Mouse (Mus musculus): ENCODE data around the gene L3mbtl1. TPM values are rescaled to one million over a fixed set of nuclear protein-coding genes. Genes with fewer than 3 reads are reported as not detected.

The L3mbtl1 gene
- total RNA-seq, 4 experiments from 2014 or later = 15.2 to 18.6 (median 17.7) TPM

DNA sequence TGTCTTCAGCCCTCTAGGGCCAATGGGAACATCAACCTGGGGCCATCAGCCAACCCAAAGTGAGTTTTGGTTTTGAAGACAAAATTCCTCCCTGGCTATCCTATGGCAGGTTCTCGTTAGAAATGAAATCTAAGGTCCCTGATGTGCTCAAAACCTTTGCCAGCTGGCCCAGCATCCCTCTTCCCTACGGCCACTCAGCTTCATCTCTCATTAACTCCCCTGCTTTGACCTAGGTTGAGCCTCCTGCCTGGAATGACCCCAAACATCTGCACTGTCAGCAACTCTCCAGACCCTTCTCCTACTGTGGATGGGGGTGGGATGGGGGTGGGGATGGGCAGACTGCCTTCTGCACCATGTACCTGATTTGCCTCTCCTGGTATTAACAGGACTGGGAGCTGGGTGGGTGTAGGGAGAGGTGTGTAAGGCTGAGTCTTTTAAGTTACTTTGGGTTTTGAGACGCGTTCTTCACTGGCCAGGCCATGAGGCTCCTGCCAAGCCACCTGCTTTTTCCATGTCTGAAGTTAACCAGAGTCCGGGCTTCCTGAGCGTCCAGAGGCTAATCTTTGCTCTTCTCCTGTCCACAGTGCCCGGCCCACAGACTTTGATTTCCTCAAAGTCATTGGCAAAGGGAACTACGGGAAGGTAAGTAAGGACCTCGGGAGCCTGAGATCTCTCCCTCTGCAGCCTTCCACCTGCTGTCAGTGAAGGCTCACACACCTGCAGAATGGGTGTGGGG is 50.8 kb downstream of the L3mbtl1 start:
- DNase-seq (ENCODE audit: low spot score in 2 of 2) = no peak

- DNase-seq (ENCODE audit: low spot score in 2 of 2) = peak in 1 of 2 experiments; percentile 37
Measured at GRCm38 (mm10) chr2:162998528-162999230, 55.4 kb downstream of the L3mbtl1 start.

DNA sequence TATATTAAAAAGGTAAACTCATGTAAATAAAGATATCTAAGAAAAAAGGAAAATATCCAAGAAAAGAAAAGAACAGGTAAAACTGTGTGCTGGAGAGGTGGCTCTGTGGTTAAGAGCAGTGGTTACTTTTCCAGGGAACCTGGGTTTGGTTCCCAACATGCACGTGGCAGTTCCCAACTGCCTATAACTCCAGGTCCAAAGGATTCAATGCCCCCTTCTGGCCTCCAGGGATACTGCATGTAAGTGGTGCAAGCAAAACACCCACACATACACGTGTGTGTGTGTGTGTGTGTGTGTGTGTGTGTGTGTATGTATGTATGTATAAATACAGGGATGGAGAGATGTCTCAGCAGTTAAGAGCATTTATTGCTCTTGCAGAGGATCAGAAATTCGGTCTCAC is 56.5 kb downstream of the L3mbtl1 start:
- DNase-seq (ENCODE audit: low spot score in 2 of 2) = no peak

- DNase-seq (ENCODE audit: low spot score in 2 of 2) = no peak
Measured at GRCm38 (mm10) chr2:163001071-163001470, 57.8 kb downstream of the L3mbtl1 start.

DNA sequence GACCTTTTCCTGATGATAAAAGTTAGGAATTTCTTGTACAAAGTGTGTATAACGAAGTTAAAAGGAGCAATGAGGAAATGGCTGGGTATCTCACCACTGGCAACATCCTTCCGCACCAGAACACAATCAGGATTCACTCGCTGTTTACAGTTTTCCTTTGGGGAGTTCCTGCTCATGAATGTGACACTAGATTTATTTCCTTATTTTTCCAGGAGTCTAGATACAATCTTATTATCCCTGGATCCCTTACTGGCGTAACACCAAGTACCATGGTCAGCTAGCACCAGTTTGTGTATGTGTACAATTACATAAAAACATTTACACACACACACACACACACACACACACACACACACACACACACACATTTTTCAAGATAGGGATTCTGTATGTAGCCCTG is 64.0 kb downstream of the L3mbtl1 start:
- DNase-seq (ENCODE audit: low spot score in 2 of 2) = no peak

DNA sequence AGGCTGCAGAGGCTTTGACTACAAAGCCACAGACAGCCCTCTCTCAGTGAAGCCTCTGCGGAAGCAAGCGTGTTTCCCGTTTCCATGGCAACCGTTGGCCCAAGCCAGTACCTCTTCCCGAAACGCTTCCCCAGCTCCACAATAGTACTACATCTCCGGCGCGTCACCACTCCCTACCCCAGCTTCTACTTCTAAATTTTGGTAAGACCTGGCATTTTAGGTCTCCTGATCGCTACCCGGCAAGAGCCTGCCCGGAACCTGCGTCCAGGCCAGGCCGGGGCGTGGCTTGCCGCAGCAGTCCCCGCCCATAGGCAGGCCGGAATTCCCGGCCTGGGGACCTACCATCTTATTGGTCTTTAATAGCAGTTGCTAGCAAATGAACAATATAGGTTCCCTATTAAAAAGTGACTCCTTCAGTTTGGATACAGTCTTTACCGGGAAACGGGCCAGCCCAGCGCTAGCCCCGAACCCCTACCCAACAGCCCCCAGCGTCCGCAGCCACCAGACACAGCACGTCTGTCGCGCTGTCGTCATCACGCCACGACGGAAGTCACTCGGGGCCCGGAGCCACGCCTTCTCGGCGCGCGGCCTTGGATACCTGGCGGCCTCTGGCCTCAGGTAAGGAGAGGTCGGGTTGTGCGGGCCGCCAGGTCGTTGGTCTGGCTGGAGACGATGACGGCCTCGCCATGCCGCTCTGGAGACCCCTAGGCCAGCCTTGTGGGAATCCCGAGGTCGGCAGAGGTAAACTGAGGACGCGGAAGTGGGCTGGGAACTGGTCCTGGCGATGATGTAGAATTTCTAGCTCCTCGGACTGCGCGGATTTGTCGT is 73.9 kb downstream of the L3mbtl1 start, which contains the start of gene Ift52:
Gene Ift52, plus strand, starts transcription at position 439 of the 828 bp plus-strand sequence.
- peak; percentile 86 to 93 for DNase-seq (ENCODE audit: low spot score in 2 of 2)

Other genes with a start within 250 kb of the L3mbtl1 start
- gene Srsf6, start 11.9 kb upstream of the L3mbtl1 start, total RNA-seq (2022) = 10 to 100 TPM; 76.9 to 90.1 (median 84.4) TPM
- 1 to 10 TPM; 1.3 to 1.9 (median 1.9) TPM for gene Sgk2, start 43.9 kb downstream of the L3mbtl1 start, total RNA-seq (2022)
- gene Ift52, start 73.9 kb downstream of the L3mbtl1 start, total RNA-seq (2022) = 10 to 100 TPM; 43.3 to 45.9 (median 44.7) TPM
- 1 to 10 TPM in 3 of 4 experiments, under 1 TPM in 1; 0.64 to 2.1 (median 1.4) TPM for gene Mybl2, start 111.2 kb downstream of the L3mbtl1 start, total RNA-seq (2022)
- gene Gtsf1l, start 144.4 kb downstream of the L3mbtl1 start, total RNA-seq (2022) = not detected

Data from left cerebral cortex, adult 8-10 months (tissue).